Mouse (Mus musculus): ENCODE results near the gene Gm13083.
"Not testable (repeated sequence)": the region's sequence is repeated elsewhere in the genome, so short reads cannot be mapped to it uniquely, and the experiment has no call there.

GRCm38 (mm10) chr4:143657146-143657545 is 42.3 kb downstream of the Gm13083 start, which contains the start of gene Gm13088:
- not testable (repeated sequence) for TF ChIP-seq CTCF (IDR thresholded peaks at IDR 0.05; ENCODE audit: insufficient read depth, low read length); POLR2A (IDR thresholded peaks at IDR 0.05; ENCODE audit: borderline replicate concordance, extremely low read depth, low read depth, low read length)
